Mouse (Mus musculus): Measurements from ENCODE around the gene Lamtor2.

- TF ChIP-seq CTCF (IDR thresholded peaks at IDR 0.05; ENCODE audit: control insufficient read depth, insufficient read depth, insufficient read length): no peak
- TF ChIP-seq USF1 (IDR thresholded peaks at IDR 0.05; ENCODE audit: low read depth): no peak
These were observed 48.8 kb downstream of the Lamtor2 start for GRCm38 (mm10) chr3:88503881-88504746.

Data from C2C12 (cell line).